Mouse (Mus musculus) CH12.LX (cell line): ENCODE results near the gene Pdhx. TPM values are rescaled to one million over a fixed set of nuclear protein-coding genes. Genes with fewer than 3 reads are reported as not detected.

Experiments used
- DNase-seq: peaks from one replicate; pipeline ENCODE4 v3.0.0-alpha.2; 2013; ENCODE audit errors: extremely low read depth
- H3K27ac ChIP-seq: 2 replicates; pipeline ENCODE4 v1.5.1; 2012; ENCODE audit warnings: low read depth, mild to moderate bottlenecking, control low read depth, moderate library complexity; ENCODE audit not compliant: insufficient read depth
- H3K27me3 ChIP-seq: replicated peaks from 2 replicates; pipeline ENCODE3; 2012; ENCODE audit warnings: inconsistent platforms
- H3K36me3 ChIP-seq, 2 experiments: replicated peaks in 1 of 2; 2 replicates each; pipeline versions ENCODE3 to v1.6.1; 2012; ENCODE audit warnings: inconsistent platforms in 1 of 2, low read length in 1 of 2, mild to moderate bottlenecking in 1 of 2, mixed read lengths in 1 of 2, moderate library complexity in 1 of 2; ENCODE audit not compliant: control insufficient read depth in 1 of 2, insufficient read depth in 1 of 2
- H3K4me1 ChIP-seq, 2 experiments: 2 replicates each; pipeline ENCODE4 v1.6.1; 2012; ENCODE audit warnings: inconsistent platforms in 1 of 2, moderate library complexity in 1 of 2; ENCODE audit not compliant: insufficient read depth in 2 of 2, control insufficient read depth in 1 of 2
- H3K4me2 ChIP-seq: 2 replicates; pipeline ENCODE4 v1.6.1; 2012; ENCODE audit warnings: low read depth, mild to moderate bottlenecking, control low read depth; ENCODE audit not compliant: poor library complexity, insufficient read depth, severe bottlenecking
- H3K4me3 ChIP-seq, 3 experiments: fragments of 150-350 bp in 1 of 3; sonication (generic) in 1 of 3; replicated peaks in 1 of 3; 2 replicates each; pipeline versions ENCODE3 to v1.5.1; 2011 to 2012; ENCODE audit warnings: low read depth in 2 of 3, low read length in 2 of 3, mild to moderate bottlenecking in 2 of 3, moderate library complexity in 2 of 3, control low read depth in 1 of 3, improper control_type of control experiment in 1 of 3, inconsistent platforms in 1 of 3, mixed read lengths in 1 of 3; ENCODE audit not compliant: poor library complexity in 1 of 3
- H3K79me2 ChIP-seq: replicated peaks from 2 replicates; pipeline ENCODE4 v1.6.1; 2012; ENCODE audit warnings: mild to moderate bottlenecking, moderate library complexity; ENCODE audit not compliant: control insufficient read depth, poor library complexity, insufficient read depth, severe bottlenecking; ENCODE audit errors: extremely low read depth
- H3K9ac ChIP-seq: 2 replicates; pipeline ENCODE4 v1.6.1; 2012; ENCODE audit warnings: low read depth, mild to moderate bottlenecking, control low read depth, moderate library complexity; ENCODE audit not compliant: insufficient read depth
- H3K9me3 ChIP-seq: replicated peaks from 2 replicates; pipeline ENCODE3; 2012; ENCODE audit warnings: low read length, inconsistent platforms, mixed read lengths
- BHLHE40 ChIP-seq: IDR thresholded peaks from 2 replicates; pipeline ENCODE4 v1.6.1; 2011; ENCODE audit warnings: mild to moderate bottlenecking, low read depth, low read length, improper control_type of control experiment
- CHD2 ChIP-seq: IDR thresholded peaks from 2 replicates; pipeline ENCODE4 v1.6.1; 2011; ENCODE audit warnings: low read length, improper control_type of control experiment
- ETS1 ChIP-seq: conservative IDR thresholded peaks from 2 replicates; pipeline ENCODE4 v1.6.1; 2012; ENCODE audit warnings: low read depth, mild to moderate bottlenecking, inconsistent platforms, low read length, improper control_type of control experiment, moderate library complexity
- HCFC1 ChIP-seq: IDR thresholded peaks from 2 replicates; pipeline ENCODE4 v1.6.1; 2012; ENCODE audit warnings: low read depth, mild to moderate bottlenecking, inconsistent platforms, low read length, improper control_type of control experiment
- JUN ChIP-seq: IDR thresholded peaks from 2 replicates; pipeline ENCODE4 v1.6.1; 2011; ENCODE audit warnings: low read depth, mild to moderate bottlenecking, low read length, improper control_type of control experiment, moderate library complexity; ENCODE audit not compliant: insufficient read depth
- KAT2A ChIP-seq: IDR thresholded peaks from 2 replicates; pipeline ENCODE4 v1.6.1; 2012; ENCODE audit warnings: low read length, improper control_type of control experiment, inconsistent platforms; ENCODE audit not compliant: insufficient replicate concordance
- MAFK ChIP-seq: IDR thresholded peaks from 2 replicates; pipeline ENCODE4 v1.6.1; 2011; ENCODE audit warnings: low read length, improper control_type of control experiment; ENCODE audit not compliant: insufficient replicate concordance
- MAX ChIP-seq: IDR thresholded peaks from 2 replicates; pipeline ENCODE4 v1.6.1; 2011; ENCODE audit warnings: low read length, improper control_type of control experiment
- MEF2A ChIP-seq: IDR thresholded peaks from 2 replicates; pipeline ENCODE4 v1.6.1; 2014; ENCODE audit warnings: low read depth, mild to moderate bottlenecking, inconsistent platforms, low read length, improper control_type of control experiment, borderline replicate concordance
- MXI1 ChIP-seq: IDR thresholded peaks from 2 replicates; pipeline ENCODE4 v1.6.1; 2011; ENCODE audit warnings: mild to moderate bottlenecking, low read depth, low read length, improper control_type of control experiment
- NELFE ChIP-seq: IDR thresholded peaks from 2 replicates; pipeline ENCODE4 v1.6.1; 2011; ENCODE audit warnings: low read depth, low read length, improper control_type of control experiment
- NRF1 ChIP-seq: IDR thresholded peaks from 2 replicates; pipeline ENCODE4 v1.6.1; 2014; ENCODE audit warnings: low read depth, mild to moderate bottlenecking, inconsistent platforms, low read length, improper control_type of control experiment, moderate library complexity
- POLR2AphosphoS2 ChIP-seq: IDR thresholded peaks from 2 replicates; pipeline ENCODE4 v1.6.1; 2011; ENCODE audit warnings: low read depth, low read length, improper control_type of control experiment
- RCOR1 ChIP-seq: conservative IDR thresholded peaks from 2 replicates; pipeline ENCODE4 v1.6.1; 2012; ENCODE audit warnings: low read depth, mild to moderate bottlenecking, inconsistent platforms, low read length, improper control_type of control experiment
- SMC3 ChIP-seq: IDR thresholded peaks from 2 replicates; pipeline ENCODE4 v1.6.1; 2011; ENCODE audit warnings: low read depth, low read length, improper control_type of control experiment
- USF1 ChIP-seq: IDR thresholded peaks from 2 replicates; pipeline ENCODE4 v1.6.1; 2014; ENCODE audit warnings: low read depth, mild to moderate bottlenecking, inconsistent platforms, low read length, improper control_type of control experiment
- USF2 ChIP-seq: conservative IDR thresholded peaks from 2 replicates; pipeline ENCODE4 v1.6.1; 2011; ENCODE audit warnings: low read depth, low read length, improper control_type of control experiment
- ZC3H11A ChIP-seq: IDR thresholded peaks from 2 replicates; pipeline ENCODE4 v1.6.1; 2012; ENCODE audit warnings: low read depth, mild to moderate bottlenecking, inconsistent platforms, low read length, improper control_type of control experiment
- ZKSCAN1 ChIP-seq: IDR thresholded peaks from 2 replicates; pipeline ENCODE4 v1.6.1; 2012; ENCODE audit warnings: low read depth, inconsistent platforms, low read length, improper control_type of control experiment, borderline replicate concordance
- dilution Hi-C: fragments of 300-500 bp; cut with MboI; formaldehyde crosslinking; loops from 2 replicates; pipeline ENCODE4 v1.14.3; 2020; ENCODE audit warnings: low sequenced_read_pairs; ENCODE audit not compliant: extremely low pct_unique_long_range_greater_than_20kb, extremely low pct_ligation_motif_present
- in situ Hi-C: fragments of 300-500 bp; cut with MboI; formaldehyde crosslinking; loops from 3 replicates; pipeline ENCODE4 v1.14.3; 2019; ENCODE audit warnings: low sequenced_read_pairs, low pct_ligation_motif_present, low pct_unique_long_range_greater_than_20kb, mixed read lengths
- polyA plus RNA-seq: library from polyadenylated mRNA; unstranded; fragments of >175 nt; gene quantifications from 2 replicates; pipeline ENCODE4 v1.2.1, GENCODE M21; 2012; ENCODE audit warnings: low read depth; ENCODE audit not compliant: insufficient read length
- total RNA-seq, 2 experiments: library from RNA; depleted of rRNA; stranded (reverse); fragments of 300-350 nt in 1 of 2; fragments of >200 nt in 1 of 2; gene quantifications; 2 replicates each; pipeline ENCODE4 v1.2.3; 2012 to 2014

Pdhx gene
- total and polyA plus RNA-seq, 3 experiments: 78.9 to 131 (median 104) TPM

DNA sequence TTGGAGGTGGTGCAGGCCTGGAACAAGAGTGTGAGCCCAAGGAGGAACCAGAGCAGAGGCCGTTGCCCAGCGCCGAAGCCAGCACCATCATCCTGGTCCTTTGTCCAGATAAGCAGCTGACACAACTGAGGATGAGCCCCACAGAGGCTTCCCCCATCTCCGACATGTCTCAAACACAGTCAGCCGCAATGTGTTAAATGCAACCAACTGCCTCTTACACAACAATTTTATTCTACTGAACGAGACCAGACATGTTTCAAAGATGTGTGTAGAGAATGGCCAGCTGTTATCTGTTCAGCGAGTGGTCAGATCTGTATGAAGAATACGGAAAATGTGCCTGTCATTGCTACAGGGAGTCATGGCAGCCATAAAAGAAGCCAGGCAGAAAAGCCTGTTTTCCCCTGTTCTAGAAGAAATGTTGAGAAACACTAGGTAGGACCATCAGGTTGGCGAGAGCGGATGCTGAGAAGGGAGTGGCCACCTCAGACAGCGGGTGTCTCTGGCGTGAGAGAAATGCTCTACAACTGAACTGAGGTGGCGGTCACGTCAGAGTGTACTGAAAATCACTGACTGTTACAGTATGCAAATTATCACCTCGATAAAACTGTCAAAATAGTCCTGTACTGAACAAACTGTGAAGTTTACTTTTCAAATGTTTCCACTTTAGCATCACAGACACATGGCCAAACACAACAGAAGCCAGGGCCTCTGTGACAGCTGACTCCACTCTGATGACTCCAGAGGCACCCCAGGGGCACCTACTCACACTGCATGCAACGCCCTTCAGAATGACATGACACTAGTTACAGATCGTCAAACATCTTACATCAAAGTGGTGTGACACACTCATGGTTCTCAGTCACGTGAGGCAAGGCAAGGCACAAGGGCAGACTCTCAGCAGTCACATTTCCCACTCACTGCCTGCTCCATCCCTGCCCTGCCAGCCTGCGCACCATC is 21.1 kb downstream of the Pdhx start:
- H3K4me2 ChIP-seq: no peak overlapping the region
- in situ Hi-C loops (no loop called here), dilution Hi-C loops (no loop called here)
- no peak overlapping the region for H3K27ac ChIP-seq
- no peaks in the 10 kb centered on the region for H3K9me3 ChIP-seq
- no peaks in the 10 kb centered on the region for H3K27me3 ChIP-seq
- H3K4me3 ChIP-seq: no peak overlapping the region
- peaks cover 13 to 84% of the 10 kb centered on the region in 2 experiments for H3K4me1 ChIP-seq
- TF ChIP-seq ZKSCAN1: no peak
- TF ChIP-seq JUN: no peak
- peak; percentile 71 for TF ChIP-seq BHLHE40
- TF ChIP-seq USF1: peak; percentile 7; the same call in 1 of the 2 replicates
- peaks cover 31 to 77% of the 10 kb centered on the region in 2 experiments for H3K36me3 ChIP-seq
- H3K9ac ChIP-seq: no peak overlapping the region
- peak; percentile 52 for DNase-seq
- peaks cover 40% of the 10 kb centered on the region for H3K79me2 ChIP-seq

DNA sequence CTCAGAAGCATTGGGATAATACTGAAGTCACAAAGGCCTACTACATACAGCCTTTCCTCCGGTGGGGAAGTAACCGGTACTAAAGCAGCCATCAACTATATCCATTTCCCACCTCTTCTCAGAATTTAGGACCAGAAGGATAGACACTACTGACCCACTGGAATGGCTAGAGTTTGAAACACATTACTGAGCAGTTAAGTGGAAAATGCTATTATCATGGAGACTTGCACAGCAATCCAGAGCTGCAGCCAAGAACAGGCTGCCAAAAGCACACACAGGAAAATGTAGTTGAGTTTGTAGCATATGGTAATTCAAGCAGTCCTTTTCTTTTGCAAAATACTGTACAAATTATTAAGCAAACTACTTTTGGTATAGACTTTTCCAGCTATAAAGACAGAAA is 28.0 kb downstream of the Pdhx start:
- H3K27ac ChIP-seq: no peak overlapping the region
- H3K9ac ChIP-seq: no peak overlapping the region
- in situ Hi-C loops: no loop called here
- H3K4me1 ChIP-seq: peaks cover 2 to 20% of the 10 kb centered on the region in 2 experiments; a peak in 3 of 4 replicates
- peaks cover 31 to 69% of the 10 kb centered on the region in 2 experiments for H3K36me3 ChIP-seq
- H3K79me2 ChIP-seq: peaks cover 9% of the 10 kb centered on the region
- no peak overlapping the region for H3K4me2 ChIP-seq
- no peak for DNase-seq
- H3K27me3 ChIP-seq: no peaks in the 10 kb centered on the region
- H3K4me3 ChIP-seq: no peak overlapping the region
- no peak for TF ChIP-seq ETS1
- TF ChIP-seq, all 38 proteins: peak for 0
- H3K9me3 ChIP-seq: no peaks in the 10 kb centered on the region
- dilution Hi-C loops: no loop called here

DNA sequence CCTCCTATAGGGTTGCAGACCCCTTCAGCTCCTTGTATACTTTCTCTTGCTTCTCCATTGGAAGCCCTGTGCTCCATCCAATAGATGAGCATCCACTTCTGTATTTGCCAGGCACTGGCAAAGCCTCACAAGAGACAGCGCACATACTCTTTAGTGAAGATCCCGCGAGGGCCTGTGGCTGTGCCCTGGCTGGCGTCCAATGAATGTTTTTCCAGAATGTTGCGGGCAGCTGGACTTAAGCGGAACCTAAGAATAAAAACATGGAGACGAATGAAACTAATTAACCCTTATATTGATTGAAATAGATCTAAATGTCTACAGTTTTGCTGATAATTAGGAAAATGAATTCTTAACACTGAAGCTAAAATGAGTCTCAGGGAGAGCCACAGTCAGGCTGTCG is 32.4 kb downstream of the Pdhx start:
- Histone ChIP-seq H3K36me3 (peaks cover 46 to 84% of the 10 kb centered on the region in 2 experiments), H3K79me2 (peaks cover 3% of the 10 kb centered on the region; the same call in 1 of the 2 replicates), H3K4me1 (peaks cover 0 to 3% of the 10 kb centered on the region in 2 experiments; a peak in 1 of 4 replicates), H3K4me3 (no peak overlapping the region), H3K4me2 (no peak overlapping the region), H3K27me3 (no peaks in the 10 kb centered on the region), H3K9ac (no peak overlapping the region), H3K9me3 (no peaks in the 10 kb centered on the region), H3K27ac (no peak overlapping the region)
- no peak for DNase-seq
- in situ Hi-C loops (no loop called here), dilution Hi-C loops (no loop called here)
- TF ChIP-seq KAT2A (no peak), MEF2A (no peak), POLR2AphosphoS2 (no peak), CHD2 (no peak), MXI1 (no peak), MAFK (no peak), USF2 (no peak), ZC3H11A (no peak), HCFC1 (no peak), NELFE (no peak), MAX (no peak), NRF1 (no peak), SMC3 (no peak), ETS1 (no peak), RCOR1 (no peak)
